Mouse (Mus musculus) stomach, embryonic 14.5 days (tissue): ENCODE results near the gene Lin54. TPM values are rescaled to one million over a fixed set of nuclear protein-coding genes. Genes with fewer than 3 reads are reported as not detected.

Experiments used
- ATAC-seq: fragments of 200-750 bp; cut with Nextera tagmentation; 2 replicates; pipeline ENCODE4 v1.8.0; 2017; ENCODE audit warnings: low read depth, moderate TSS enrichment; ENCODE audit not compliant: insufficient number of reproducible peaks, insufficient read depth, low FRiP score
- H3K27ac ChIP-seq: fragments of 300-500 bp; sonication (generic); 2 replicates; pipeline ENCODE4 v1.5.1; 2014; ENCODE audit warnings: mild to moderate bottlenecking, low read length, moderate library complexity, mixed read lengths
- H3K27me3 ChIP-seq: fragments of 300-500 bp; sonication (generic); 2 replicates; pipeline ENCODE4 v1.6.1; 2014; ENCODE audit warnings: low read length, control low read depth, mixed read lengths; ENCODE audit not compliant: control insufficient read depth, insufficient read depth
- H3K36me3 ChIP-seq: fragments of 300-500 bp; sonication (generic); 2 replicates; pipeline ENCODE4 v1.6.1; 2014; ENCODE audit warnings: mild to moderate bottlenecking, control low read depth, low read length, moderate library complexity, mixed read lengths; ENCODE audit not compliant: control insufficient read depth, insufficient read depth
- H3K4me1 ChIP-seq: fragments of 300-500 bp; sonication (generic); 2 replicates; pipeline ENCODE4 v1.6.1; 2014; ENCODE audit warnings: low read length, control low read depth, mixed read lengths; ENCODE audit not compliant: control insufficient read depth, insufficient read depth
- H3K4me2 ChIP-seq: fragments of 300-500 bp; sonication (generic); replicated peaks from 2 replicates; pipeline ENCODE4 v1.6.1; 2014; ENCODE audit warnings: low read depth, low read length, control low read depth
- H3K4me3 ChIP-seq: fragments of 300-500 bp; sonication (generic); 2 replicates; pipeline ENCODE4 v1.5.1; 2014; ENCODE audit warnings: low read depth, low read length, control low read depth
- H3K9ac ChIP-seq: fragments of 300-500 bp; sonication (generic); replicated peaks from 2 replicates; pipeline ENCODE4 v1.6.1; 2014; ENCODE audit warnings: low read depth, mild to moderate bottlenecking, control low read depth, low read length, moderate library complexity, mixed read lengths
- H3K9me3 ChIP-seq: fragments of 300-500 bp; sonication (generic); 2 replicates; pipeline ENCODE4 v1.6.1; 2016; ENCODE audit warnings: low read depth, low read length, control low read depth; ENCODE audit not compliant: control insufficient read depth
- WGBS: fragments of 180-500 bp; shearing (Covaris S2); extraction: QIAGEN DNeasy Blood & Tissue Kit; methylation state at CpG from one replicate; pipeline ENCODE4 v1.1.7; 2014; 5-methylcytosine and 5-hydroxymethylcytosine counted together
- polyA plus RNA-seq: library from polyadenylated mRNA; unstranded; fragments of >200 nt; fragmentation: Nextera tagmentation; extraction: Ambion mirVana; gene quantifications from 2 replicates; pipeline ENCODE4 v1.2.1, GENCODE M21; 2014

The Lin54 gene
- polyA plus RNA-seq, 1 experiment from 2014 or later, result 16.1 TPM

DNA sequence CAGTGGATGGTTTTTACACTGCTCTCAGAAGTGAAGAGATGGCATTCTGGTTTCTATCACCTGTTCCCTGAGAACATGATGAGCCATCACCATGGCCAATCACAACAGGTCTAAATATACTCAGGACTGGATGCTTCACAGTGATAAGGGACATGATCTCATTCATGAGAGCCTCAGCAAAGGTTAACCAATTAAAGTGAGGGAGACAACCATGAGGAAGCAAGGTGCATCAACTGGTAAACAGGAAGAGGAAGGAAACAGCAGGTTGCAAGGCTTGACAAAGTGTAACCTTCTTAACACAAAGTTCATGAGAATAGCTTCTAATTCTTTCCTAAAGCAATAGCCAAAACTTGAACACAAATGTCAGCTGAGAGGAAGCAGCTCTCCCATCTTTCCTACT, 16.9 kb downstream of the Lin54 start:
- Histone ChIP-seq H3K9me3 (no peaks in the 10 kb centered on the region), H3K4me3 (no peak overlapping the region), H3K36me3 (peaks cover 3% of the 10 kb centered on the region; the same call in 1 of the 2 replicates), H3K27me3 (no peaks in the 10 kb centered on the region), H3K27ac (no peak overlapping the region), H3K9ac (no peak overlapping the region), H3K4me1 (no peaks in the 10 kb centered on the region), H3K4me2 (no peak overlapping the region)
- no peak for ATAC-seq

DNA sequence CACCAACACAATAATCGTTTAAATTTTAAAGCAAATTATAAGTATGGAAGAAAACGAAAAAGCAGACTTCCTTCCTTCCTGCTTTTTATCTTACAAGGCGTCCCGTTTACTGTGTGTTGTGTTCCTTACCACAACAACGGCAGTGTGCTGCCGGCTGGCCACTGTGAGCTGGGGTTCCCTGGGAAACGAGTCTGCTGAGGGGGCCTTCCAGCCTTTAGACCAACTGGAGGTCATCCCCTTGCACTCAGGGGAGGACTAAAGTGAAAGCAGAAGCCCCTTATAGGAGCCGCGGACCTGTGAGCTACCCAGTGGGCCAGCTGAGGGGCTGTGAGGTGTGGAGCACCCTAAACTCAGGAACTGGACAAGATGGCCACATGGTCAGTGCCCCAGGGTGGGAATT, 22.8 kb downstream of the Lin54 start:
- Histone ChIP-seq H3K9me3 (no peaks in the 10 kb centered on the region), H3K4me2 (no peak overlapping the region), H3K27ac (no peak overlapping the region), H3K4me1 (no peaks in the 10 kb centered on the region), H3K27me3 (no peaks in the 10 kb centered on the region), H3K9ac (no peak overlapping the region), H3K36me3 (peaks cover 5% of the 10 kb centered on the region; the same call in 1 of the 2 replicates), H3K4me3 (no peak overlapping the region)
- ATAC-seq, result no peak
- 90% methylated on average over 9 of the region's 9 CpGs for WGBS

GRCm38 (mm10) chr5:100476328-100476727, 24.1 kb downstream of the Lin54 start:
- no peak overlapping the region for H3K27ac ChIP-seq
- H3K4me2 ChIP-seq, result no peak overlapping the region
- 88% methylated on average over 3 of the region's 3 CpGs for WGBS
- no peak overlapping the region for H3K9ac ChIP-seq
- H3K36me3 ChIP-seq, result peaks cover 7% of the 10 kb centered on the region
- H3K9me3 ChIP-seq, result no peaks in the 10 kb centered on the region
- no peak for ATAC-seq
- H3K4me1 ChIP-seq, result no peaks in the 10 kb centered on the region
- H3K27me3 ChIP-seq, result no peaks in the 10 kb centered on the region
- H3K4me3 ChIP-seq, result no peak overlapping the region

- Histone ChIP-seq H3K27me3 (no peaks in the 10 kb centered on the region), H3K36me3 (peaks cover 11% of the 10 kb centered on the region; the same call in 1 of the 2 replicates), H3K4me1 (no peaks in the 10 kb centered on the region), H3K27ac (no peak overlapping the region), H3K4me3 (no peak overlapping the region), H3K9ac (no peak overlapping the region), H3K9me3 (no peaks in the 10 kb centered on the region), H3K4me2 (no peak overlapping the region)
- no peak for ATAC-seq
- WGBS, result 92% methylated on average over 7 of the region's 7 CpGs
Observed at GRCm38 (mm10) chr5:100467336-100467735, 33.1 kb downstream of the Lin54 start.

- ATAC-seq, result no peak
- H3K4me3 ChIP-seq, result no peak overlapping the region
- H3K4me1 ChIP-seq, result no peaks in the 10 kb centered on the region
- H3K9me3 ChIP-seq, result no peaks in the 10 kb centered on the region
- 90% methylated on average over 10 of the region's 10 CpGs for WGBS
- H3K27me3 ChIP-seq, result no peaks in the 10 kb centered on the region
- H3K36me3 ChIP-seq, result 0 out of 2 replicates have a peak, but pooled peaks cover 9% of the 10 kb centered on the region
- H3K9ac ChIP-seq, result no peak overlapping the region
- H3K4me2 ChIP-seq, result no peak overlapping the region
- no peak overlapping the region for H3K27ac ChIP-seq
Observed at GRCm38 (mm10) chr5:100466624-100467023, 33.8 kb downstream of the Lin54 start.

DNA sequence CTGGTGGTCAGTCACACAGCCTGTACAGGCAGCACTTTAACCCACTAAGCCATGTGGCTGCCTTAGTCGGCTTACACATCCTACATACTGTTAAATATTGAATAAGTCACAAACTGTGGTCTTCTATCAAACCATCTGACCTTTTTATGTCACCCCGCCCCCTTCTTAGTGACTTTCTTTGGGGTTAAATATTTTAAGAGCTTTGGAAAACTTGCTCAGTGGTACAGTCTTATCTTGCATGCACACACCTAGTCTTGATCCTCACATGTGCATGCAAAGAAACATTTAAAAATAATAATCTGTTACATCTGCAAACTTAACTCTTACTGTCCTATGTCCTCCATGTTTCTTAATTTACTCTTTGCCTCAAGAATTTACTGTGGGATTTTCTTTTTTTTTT, 38.1 kb downstream of the Lin54 start:
- Histone ChIP-seq H3K27ac (no peak overlapping the region), H3K36me3 (peaks cover 28% of the 10 kb centered on the region; the same call in 1 of the 2 replicates), H3K27me3 (no peaks in the 10 kb centered on the region), H3K9me3 (no peaks in the 10 kb centered on the region), H3K9ac (no peak overlapping the region), H3K4me1 (no peaks in the 10 kb centered on the region), H3K4me2 (no peak overlapping the region), H3K4me3 (no peak overlapping the region)
- no peak for ATAC-seq
- 88% methylated on average over 2 of the region's 2 CpGs for WGBS

DNA sequence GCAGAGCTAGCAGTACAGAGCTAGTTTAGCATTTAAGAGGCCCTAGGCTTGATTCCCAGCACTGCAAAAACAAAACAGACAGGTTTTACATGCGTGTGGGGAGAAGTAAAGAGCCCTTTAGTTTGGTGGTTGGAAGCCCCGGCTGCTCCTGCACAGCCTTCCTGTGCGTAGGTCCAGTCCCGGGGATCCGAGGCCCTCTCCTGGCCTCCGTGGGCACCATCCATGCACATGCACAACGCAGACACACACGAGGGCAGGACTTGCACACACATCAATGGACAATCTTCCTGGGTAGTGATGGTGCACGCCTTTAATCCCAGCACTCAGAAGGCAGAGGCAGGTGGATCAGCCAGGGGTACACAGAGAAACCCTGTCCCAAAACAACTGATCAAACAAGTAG, 38.9 kb downstream of the Lin54 start:
- no peak overlapping the region for H3K27ac ChIP-seq
- no peaks in the 10 kb centered on the region for H3K4me1 ChIP-seq
- H3K9ac ChIP-seq, result no peak overlapping the region
- H3K4me3 ChIP-seq, result no peak overlapping the region
- 92% methylated on average over 9 of the region's 9 CpGs for WGBS
- H3K27me3 ChIP-seq, result no peaks in the 10 kb centered on the region
- ATAC-seq, result no peak
- H3K36me3 ChIP-seq, result peaks cover 28% of the 10 kb centered on the region; the same call in 1 of the 2 replicates
- no peak overlapping the region for H3K4me2 ChIP-seq
- H3K9me3 ChIP-seq, result no peaks in the 10 kb centered on the region

GRCm38 (mm10) chr5:100459468-100459867, 41.0 kb downstream of the Lin54 start:
- Histone ChIP-seq H3K9ac (no peak overlapping the region), H3K36me3 (peaks cover 27% of the 10 kb centered on the region; the same call in 1 of the 2 replicates)
- WGBS, result 86% methylated on average over 5 of the region's 5 CpGs

DNA sequence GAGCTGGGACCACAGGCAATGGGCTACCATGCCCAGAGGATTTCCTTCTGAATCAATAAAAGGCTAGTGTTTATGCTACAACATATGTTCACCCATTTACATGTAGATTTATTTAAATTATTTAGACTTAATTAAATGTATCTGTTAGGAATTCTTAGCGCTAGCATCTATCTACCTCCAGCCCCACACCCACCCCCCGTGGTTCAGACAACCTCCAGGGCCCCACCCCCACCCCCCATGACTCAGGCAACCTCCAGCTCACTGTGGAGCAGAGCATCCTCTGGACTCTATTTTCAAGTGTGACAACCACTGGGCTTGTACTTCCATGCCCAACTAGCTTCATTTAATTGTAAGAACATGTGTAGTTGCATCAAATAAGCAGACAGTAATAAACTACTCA, 48.6 kb downstream of the Lin54 start:
- Histone ChIP-seq H3K4me1 (no peaks in the 10 kb centered on the region), H3K36me3 (peaks cover 36% of the 10 kb centered on the region), H3K4me3 (no peak overlapping the region), H3K27me3 (no peaks in the 10 kb centered on the region), H3K9me3 (no peaks in the 10 kb centered on the region), H3K4me2 (no peak overlapping the region), H3K27ac (no peak overlapping the region), H3K9ac (no peak overlapping the region)
- no peak for ATAC-seq
- 88% methylated on average over 2 of the region's 2 CpGs for WGBS

More at GRCm38 (mm10) chr5:100459468-100459867, 41.0 kb downstream of the Lin54 start:
- Histone ChIP-seq H3K4me1 (no peaks in the 10 kb centered on the region), H3K27me3 (no peaks in the 10 kb centered on the region), H3K4me3 (no peak overlapping the region), H3K27ac (no peak overlapping the region), H3K4me2 (no peak overlapping the region), H3K9me3 (no peaks in the 10 kb centered on the region)
- ATAC-seq, result no peak
